Mouse (Mus musculus) lung, adult 2 months (tissue): ENCODE measurements around the gene Mmd2.

Experiments
- CTCF ChIP-seq: fragments of 200-500 bp; IDR thresholded peaks from 2 replicates; pipeline ENCODE4 v1.5.1; 2011; ENCODE audit warnings: mild to moderate bottlenecking, low read length, control low read depth; ENCODE audit not compliant: insufficient read depth
- POLR2A ChIP-seq: fragments of 200-500 bp; IDR thresholded peaks from 2 replicates; pipeline ENCODE4 v1.6.1; 2011; ENCODE audit warnings: low read depth, mild to moderate bottlenecking, control low read depth, low read length, borderline replicate concordance; ENCODE audit errors: extremely low read depth

DNA sequence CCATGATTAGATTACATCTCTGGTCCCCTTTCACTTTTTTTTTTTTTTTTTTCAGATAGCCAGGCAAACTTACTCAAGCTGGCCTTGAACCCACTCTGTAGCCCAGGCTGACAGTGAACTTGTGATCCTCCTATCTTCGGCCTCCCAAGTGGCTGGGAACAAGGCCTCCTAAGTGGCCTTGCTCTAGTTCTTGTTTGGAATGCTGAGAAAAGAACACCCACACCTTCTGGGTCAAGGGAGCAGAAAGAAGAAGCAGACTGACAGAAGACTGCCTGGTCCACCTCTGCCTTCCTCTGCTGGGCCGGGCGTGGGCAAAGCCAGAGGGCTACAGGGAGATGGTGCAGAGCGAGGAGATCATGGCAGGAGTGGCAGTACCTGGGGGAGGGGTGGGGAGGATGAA lies 1.8 kb upstream of the Mmd2 start:
- TF ChIP-seq CTCF (no peak), POLR2A (no peak)
